Mouse (Mus musculus) liver, postnatal 0 days (tissue): ENCODE data around the gene Zbtb9.
"Not testable (repeated sequence)": the region's sequence is repeated elsewhere in the genome, so short reads cannot be mapped to it uniquely, and the experiment has no call there.

Experiments
- CTCF ChIP-seq: sonication (generic); IDR thresholded peaks from 2 replicates; pipeline ENCODE4 v1.5.1; 2016; ENCODE audit warnings: antibody characterized with exemption, low read depth
- EP300 ChIP-seq: IDR thresholded peaks from 2 replicates; pipeline ENCODE4 v1.6.1; 2016; ENCODE audit warnings: antibody characterized with exemption, low read depth, mild to moderate bottlenecking

DNA sequence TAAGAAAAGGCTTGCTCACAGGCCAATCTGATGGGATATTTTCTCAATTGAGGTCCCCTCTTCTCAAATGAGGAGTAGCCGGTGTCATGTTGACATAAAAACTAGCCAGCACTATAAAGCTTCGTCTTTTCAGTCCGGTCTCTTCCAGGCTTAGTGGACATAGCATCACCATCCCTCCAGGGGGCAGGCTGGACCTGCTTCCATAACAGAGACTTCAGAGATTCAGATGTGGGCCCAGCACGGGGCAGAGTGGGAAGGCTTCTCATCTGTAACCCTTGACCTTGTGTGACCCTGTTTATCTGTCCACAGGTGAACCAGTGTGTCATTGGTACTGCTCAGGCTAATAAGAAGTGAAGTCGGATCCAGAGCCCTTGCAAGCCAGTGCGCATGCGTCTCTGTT is 41.2 kb upstream of the Zbtb9 start:
- peak; percentile 71 for TF ChIP-seq CTCF
- TF ChIP-seq EP300: not testable (repeated sequence)
